Mouse (Mus musculus) hindbrain, embryonic 13.5 days (tissue): ENCODE data around the gene Tgoln1. TPM values are rescaled to one million over a fixed set of nuclear protein-coding genes. Genes with fewer than 3 reads are reported as not detected.

Experiments
- ATAC-seq: fragments of 200-750 bp; cut with Nextera tagmentation; 2 replicates; pipeline ENCODE4 v1.8.0; 2017; ENCODE audit warnings: moderate TSS enrichment; ENCODE audit not compliant: low FRiP score
- H3K27ac ChIP-seq: fragments of 300-500 bp; sonication (generic); 2 replicates; pipeline ENCODE4 v1.5.1; 2015; ENCODE audit warnings: inconsistent platforms, mild to moderate bottlenecking, moderate library complexity
- H3K27me3 ChIP-seq: fragments of 300-500 bp; sonication (generic); 2 replicates; pipeline ENCODE4 v1.6.1; 2015; ENCODE audit warnings: mild to moderate bottlenecking, inconsistent platforms
- H3K36me3 ChIP-seq: fragments of 300-500 bp; sonication (generic); 2 replicates; pipeline ENCODE4 v1.6.1; 2015; ENCODE audit warnings: mild to moderate bottlenecking, inconsistent platforms
- H3K4me1 ChIP-seq: fragments of 300-500 bp; sonication (generic); replicated peaks from 2 replicates; pipeline ENCODE4 v1.6.1; 2015; ENCODE audit warnings: inconsistent platforms
- H3K4me2 ChIP-seq: fragments of 300-500 bp; sonication (generic); 2 replicates; pipeline ENCODE4 v1.6.1; 2015; ENCODE audit warnings: inconsistent platforms, mild to moderate bottlenecking, moderate library complexity
- H3K4me3 ChIP-seq: fragments of 300-500 bp; sonication (generic); 2 replicates; pipeline ENCODE4 v1.5.1; 2015; ENCODE audit warnings: mild to moderate bottlenecking, inconsistent platforms
- H3K9ac ChIP-seq: fragments of 300-500 bp; sonication (generic); 2 replicates; pipeline ENCODE4 v1.6.1; 2015; ENCODE audit warnings: mild to moderate bottlenecking, inconsistent platforms
- H3K9me3 ChIP-seq: fragments of 300-500 bp; sonication (generic); 2 replicates; pipeline ENCODE4 v1.6.1; 2016; ENCODE audit warnings: inconsistent platforms
- WGBS: fragments of 180-500 bp; shearing (Covaris S2); methylation state at CpG from one replicate; pipeline ENCODE4 v1.1.7; 2015; 5-methylcytosine and 5-hydroxymethylcytosine counted together
- polyA plus RNA-seq: library from polyadenylated mRNA; unstranded; fragments of >200 nt; fragmentation: Nextera tagmentation; extraction: Ambion mirVana; gene quantifications from 2 replicates; pipeline ENCODE4 v1.2.1, GENCODE M21; 2015

The Tgoln1 gene
- polyA plus RNA-seq, 1 experiment from 2014 or later = 38.1 TPM

DNA sequence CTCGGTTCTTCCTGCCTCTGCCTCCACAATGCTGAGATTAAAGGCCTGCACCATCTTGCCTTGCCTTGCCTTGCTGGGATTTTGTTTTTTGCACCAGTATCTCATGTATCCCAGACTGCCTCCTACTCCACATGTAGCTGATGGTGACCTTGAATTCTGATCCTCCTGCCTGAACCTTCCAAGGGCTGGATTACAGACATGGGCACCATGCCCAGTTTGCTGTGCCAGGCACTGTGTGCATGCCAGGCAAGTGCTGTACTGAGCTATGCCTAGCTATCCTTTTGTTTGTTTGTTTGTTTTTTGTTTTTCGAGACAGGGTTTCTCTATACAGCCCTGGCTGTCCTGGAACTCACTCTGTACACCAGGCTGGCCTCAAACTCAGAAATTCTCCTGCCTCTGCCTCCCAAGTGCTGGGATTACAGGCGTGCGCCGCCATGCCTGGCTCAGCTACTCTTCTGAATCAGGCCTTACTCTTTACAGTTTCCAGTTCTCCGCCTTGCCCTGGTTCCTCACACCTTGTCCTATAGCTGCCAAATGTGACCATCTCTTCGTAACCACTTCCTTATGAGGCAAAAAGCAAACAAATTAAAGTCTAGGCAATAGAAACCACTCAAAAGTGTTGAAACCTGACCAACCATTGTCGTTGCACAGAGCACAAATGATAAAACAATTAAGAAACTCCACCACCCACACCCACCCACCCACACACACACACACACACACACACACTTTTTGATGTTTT, 7.0 kb upstream of the Tgoln1 start:
- no peak overlapping the region for H3K4me2 ChIP-seq
- H3K4me1 ChIP-seq = no peaks in the 10 kb centered on the region
- H3K9me3 ChIP-seq = no peaks in the 10 kb centered on the region
- no peak overlapping the region for H3K4me3 ChIP-seq
- no peak overlapping the region for H3K9ac ChIP-seq
- H3K27ac ChIP-seq = no peak overlapping the region
- no peak for ATAC-seq
- no peaks in the 10 kb centered on the region for H3K36me3 ChIP-seq
- H3K27me3 ChIP-seq = no peaks in the 10 kb centered on the region
- WGBS = 92% methylated on average over 8 of the region's 8 CpGs

- 37% methylated on average over 3 of the region's 3 CpGs for WGBS
- no peak overlapping the region for H3K27ac ChIP-seq
- no peaks in the 10 kb centered on the region for H3K27me3 ChIP-seq
- no peak overlapping the region for H3K4me2 ChIP-seq
- no peaks in the 10 kb centered on the region for H3K36me3 ChIP-seq
- peaks cover under 1% of the 10 kb centered on the region; the same call in 1 of the 2 replicates for H3K4me1 ChIP-seq
- ATAC-seq = no peak
- H3K9ac ChIP-seq = no peak overlapping the region
- no peaks in the 10 kb centered on the region for H3K9me3 ChIP-seq
- no peak overlapping the region for H3K4me3 ChIP-seq
These were observed 6.1 kb upstream of the Tgoln1 start for GRCm38 (mm10) chr6:72622917-72623316.

DNA sequence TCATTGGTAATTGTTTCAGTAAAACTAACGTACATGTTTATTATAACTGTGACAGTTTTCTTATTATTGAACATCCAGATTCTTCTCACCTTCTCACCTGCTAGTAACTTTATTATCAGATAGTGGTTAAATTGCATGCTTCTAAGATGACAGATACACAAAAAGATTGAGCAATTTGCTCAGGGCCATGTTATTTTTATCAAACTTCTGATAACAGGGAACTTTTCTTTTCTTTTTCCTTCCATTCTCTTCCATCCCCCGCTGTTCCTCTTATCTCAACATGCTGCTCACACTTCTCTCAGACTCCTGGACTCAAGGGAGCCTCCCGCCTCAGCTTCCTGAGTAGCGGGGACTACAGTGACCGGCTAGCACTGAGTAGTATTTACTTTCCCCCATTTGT, 4.1 kb upstream of the Tgoln1 start:
- Histone ChIP-seq H3K4me3 (no peak overlapping the region), H3K27me3 (no peaks in the 10 kb centered on the region), H3K27ac (no peak overlapping the region), H3K9ac (no peak overlapping the region), H3K36me3 (no peaks in the 10 kb centered on the region), H3K9me3 (no peaks in the 10 kb centered on the region), H3K4me2 (no peak overlapping the region), H3K4me1 (peaks cover 11% of the 10 kb centered on the region)
- no peak for ATAC-seq
- WGBS = 90% methylated on average over 5 of the region's 5 CpGs

GRCm38 (mm10) chr6:72619734-72620532, 3.1 kb upstream of the Tgoln1 start:
- Histone ChIP-seq H3K4me1 (peaks cover 21% of the 10 kb centered on the region), H3K27ac (no peak overlapping the region), H3K36me3 (no peaks in the 10 kb centered on the region), H3K9ac (no peak overlapping the region), H3K9me3 (no peaks in the 10 kb centered on the region), H3K4me2 (no peak overlapping the region), H3K27me3 (no peaks in the 10 kb centered on the region), H3K4me3 (no peak overlapping the region)
- no peak for ATAC-seq
- 58% methylated on average over 12 of the region's 12 CpGs for WGBS

DNA sequence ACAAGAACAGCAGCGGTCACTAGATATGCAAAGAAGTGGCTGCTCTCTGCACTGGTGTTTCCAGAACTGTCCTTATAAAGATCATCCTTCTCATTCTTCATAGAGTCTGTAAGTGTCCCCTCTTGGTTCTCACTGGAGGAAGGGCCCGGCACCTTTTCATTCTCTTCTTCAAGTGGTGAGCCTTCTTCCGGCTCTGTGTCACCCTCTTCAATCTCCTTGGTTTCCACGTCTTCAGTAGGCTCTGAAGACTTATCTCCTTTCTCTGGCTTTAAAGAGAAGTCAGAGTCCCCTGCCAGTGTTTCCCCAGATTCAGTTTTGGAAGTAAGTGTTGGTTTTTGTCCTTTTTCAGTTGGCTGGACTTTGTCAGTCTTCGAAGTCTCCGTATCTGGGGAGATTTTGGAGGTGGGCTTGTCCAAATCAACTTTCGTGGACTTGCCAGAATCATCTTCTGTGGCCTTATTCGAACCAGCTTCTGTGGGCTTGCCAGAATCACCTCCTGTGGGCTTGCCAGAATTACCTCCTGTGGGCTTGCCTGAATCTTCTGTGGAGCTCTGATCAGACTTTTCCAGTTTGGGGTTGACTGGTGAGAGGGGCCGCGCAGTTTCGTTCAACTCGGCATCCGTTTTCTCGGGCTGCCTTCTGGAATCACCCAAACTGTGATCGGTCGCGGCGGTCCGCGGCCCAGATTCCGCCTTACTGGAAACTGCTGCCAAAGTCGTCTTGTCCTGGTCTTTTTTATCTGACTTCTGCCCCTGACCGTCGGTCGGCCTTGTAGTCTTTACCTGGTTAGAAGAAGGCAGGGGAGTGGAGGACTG, 1.0 kb downstream of the Tgoln1 start:
- peak overlapping the region; percentile 85 for H3K9ac ChIP-seq
- ATAC-seq = no peak; the same call in 1 of the 2 replicates

GRCm38 (mm10) chr6:72615151-72615550, 1.6 kb downstream of the Tgoln1 start:
- H3K27me3 ChIP-seq = no peaks in the 10 kb centered on the region
- ATAC-seq = no peak
- H3K9me3 ChIP-seq = no peaks in the 10 kb centered on the region
- peak overlapping the region; percentile 98 for H3K4me2 ChIP-seq
- peaks cover 31% of the 10 kb centered on the region for H3K36me3 ChIP-seq
- peaks cover 39% of the 10 kb centered on the region for H3K4me1 ChIP-seq
- peak overlapping the region; percentile 76 for H3K4me3 ChIP-seq
- no peak overlapping the region for H3K27ac ChIP-seq
- 75% methylated on average over 2 of the region's 2 CpGs for WGBS
- peak overlapping the region; percentile 85 for H3K9ac ChIP-seq

More for the DNA sequence above, 1.0 kb downstream of the Tgoln1 start:
- WGBS = 29% methylated on average over 25 of the region's 25 CpGs
- H3K4me2 ChIP-seq = peak overlapping the region; percentile 98
- H3K27ac ChIP-seq = no peak overlapping the region
- no peaks in the 10 kb centered on the region for H3K9me3 ChIP-seq
- peaks cover 39% of the 10 kb centered on the region for H3K4me1 ChIP-seq
- no peaks in the 10 kb centered on the region for H3K27me3 ChIP-seq
- H3K36me3 ChIP-seq = peaks cover 26% of the 10 kb centered on the region
- peak overlapping the region; percentile 76 for H3K4me3 ChIP-seq

DNA sequence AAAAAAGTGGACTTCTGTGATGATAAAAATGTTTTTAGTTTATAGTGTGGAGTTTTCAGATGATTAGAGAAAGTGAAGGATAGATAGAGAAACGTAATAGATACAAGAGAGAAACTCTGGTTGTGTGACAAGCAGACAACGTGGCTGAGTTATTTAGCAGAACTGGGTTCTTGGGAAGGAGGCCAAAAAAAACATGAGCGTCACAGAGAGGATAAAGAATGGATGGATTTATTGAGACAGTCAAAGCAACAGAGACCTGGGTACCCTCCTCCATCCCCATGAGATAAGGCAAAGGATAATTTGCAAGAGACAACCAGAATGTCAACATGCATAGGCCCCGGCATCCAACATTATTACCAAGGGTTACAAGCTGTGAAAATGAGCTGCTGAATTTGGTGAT, 6.5 kb downstream of the Tgoln1 start:
- no peak for ATAC-seq
- H3K36me3 ChIP-seq = peaks cover 72% of the 10 kb centered on the region

GRCm38 (mm10) chr6:72608662-72609184, 8.1 kb downstream of the Tgoln1 start:
- Histone ChIP-seq H3K4me2 (no peak overlapping the region), H3K27ac (no peak overlapping the region), H3K4me1 (peaks cover 7% of the 10 kb centered on the region), H3K36me3 (peaks cover 83% of the 10 kb centered on the region), H3K9ac (no peak overlapping the region), H3K4me3 (no peak overlapping the region), H3K27me3 (no peaks in the 10 kb centered on the region), H3K9me3 (no peaks in the 10 kb centered on the region)
- 92% methylated on average over 4 of the region's 4 CpGs for WGBS
- ATAC-seq = no peak

More for the DNA sequence above, 6.5 kb downstream of the Tgoln1 start:
- H3K27me3 ChIP-seq = no peaks in the 10 kb centered on the region
- H3K4me1 ChIP-seq = peaks cover 21% of the 10 kb centered on the region
- H3K9ac ChIP-seq = no peak overlapping the region
- H3K27ac ChIP-seq = no peak overlapping the region
- no peak overlapping the region for H3K4me3 ChIP-seq
- WGBS = 89% methylated on average over 4 of the region's 4 CpGs
- H3K4me2 ChIP-seq = no peak overlapping the region
- no peaks in the 10 kb centered on the region for H3K9me3 ChIP-seq

- Histone ChIP-seq H3K4me3 (no peak overlapping the region), H3K36me3 (peaks cover 76% of the 10 kb centered on the region), H3K9ac (no peak overlapping the region), H3K4me2 (no peak overlapping the region), H3K27me3 (no peaks in the 10 kb centered on the region), H3K4me1 (no peaks in the 10 kb centered on the region), H3K27ac (no peak overlapping the region), H3K9me3 (no peaks in the 10 kb centered on the region)
- ATAC-seq = no peak
- WGBS = 90% methylated on average over 5 of the region's 5 CpGs
These were observed 9.1 kb downstream of the Tgoln1 start for GRCm38 (mm10) chr6:72607676-72608075.

DNA sequence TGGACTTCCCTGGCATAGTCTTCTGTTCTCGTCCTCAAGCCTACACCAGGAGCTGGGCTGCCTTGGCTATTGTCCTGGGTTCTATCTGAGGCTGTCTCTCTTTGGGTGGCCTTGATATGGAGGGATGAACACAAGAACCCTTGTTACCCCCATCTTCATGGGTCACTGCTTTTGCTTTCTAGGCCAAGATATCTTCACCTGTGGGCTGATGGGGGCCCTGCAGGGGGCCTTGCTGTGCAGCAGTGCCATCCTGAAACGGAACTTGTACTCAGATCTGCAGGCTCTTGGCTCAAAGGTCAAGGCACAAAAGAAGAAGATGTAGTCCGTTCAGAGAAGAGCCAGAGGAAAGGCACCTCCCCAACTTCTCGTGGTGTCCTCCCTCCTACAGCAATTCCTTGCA, 9.7 kb downstream of the Tgoln1 start:
- no peak for ATAC-seq
- no peaks in the 10 kb centered on the region for H3K27me3 ChIP-seq
- H3K4me1 ChIP-seq = no peaks in the 10 kb centered on the region
- H3K4me2 ChIP-seq = no peak overlapping the region
- peaks cover 76% of the 10 kb centered on the region for H3K36me3 ChIP-seq
- 79% methylated on average over 4 of the region's 4 CpGs for WGBS
- H3K9me3 ChIP-seq = no peaks in the 10 kb centered on the region
- H3K4me3 ChIP-seq = no peak overlapping the region
- H3K9ac ChIP-seq = no peak overlapping the region
- H3K27ac ChIP-seq = no peak overlapping the region

GRCm38 (mm10) chr6:72604066-72604465, 12.7 kb downstream of the Tgoln1 start:
- Histone ChIP-seq H3K27me3 (no peaks in the 10 kb centered on the region), H3K9ac (no peak overlapping the region), H3K4me3 (no peak overlapping the region), H3K4me2 (no peak overlapping the region), H3K4me1 (peaks cover 2% of the 10 kb centered on the region; the same call in 1 of the 2 replicates), H3K9me3 (no peaks in the 10 kb centered on the region), H3K36me3 (peaks cover 49% of the 10 kb centered on the region), H3K27ac (no peak overlapping the region)
- WGBS = 98% methylated on average over 2 of the region's 2 CpGs
- no peak for ATAC-seq

GRCm38 (mm10) chr6:72601732-72602131, 15.1 kb downstream of the Tgoln1 start:
- H3K27me3 ChIP-seq = no peaks in the 10 kb centered on the region
- no peak for ATAC-seq
- H3K27ac ChIP-seq = no peak overlapping the region
- peaks cover 19% of the 10 kb centered on the region for H3K4me1 ChIP-seq
- H3K4me2 ChIP-seq = no peak overlapping the region
- no peak overlapping the region for H3K9ac ChIP-seq
- H3K36me3 ChIP-seq = peaks cover 32% of the 10 kb centered on the region
- no peaks in the 10 kb centered on the region for H3K9me3 ChIP-seq
- H3K4me3 ChIP-seq = no peak overlapping the region
- 70% methylated on average over 1 of the region's 1 CpGs for WGBS
